Mouse (Mus musculus) embryonic stem cell, embryonic (primary cell): ENCODE measurements around the gene Meis1.

Experiments
- CTCF ChIA-PET, 4 experiments: fragments of 300-600 bp in 2 of 4; fragments of 350-600 bp in 2 of 4; sonication (Branson Sonifier 250); formaldehyde crosslinking; loops; one replicate each; lab custom pipeline; 2022; ENCODE audit warnings: inconsistent platforms in 2 of 4; lab: Charles Lee
- POLR2A ChIA-PET, 4 experiments: fragments of 300-600 bp in 2 of 4; fragments of 350-600 bp in 2 of 4; sonication (Branson Sonifier 250); formaldehyde crosslinking; loops; one replicate each; lab custom pipeline; 2022; ENCODE audit warnings: antibody characterized with exemption in 4 of 4, inconsistent platforms in 1 of 4; lab: Charles Lee

Gene Meis1

DNA sequence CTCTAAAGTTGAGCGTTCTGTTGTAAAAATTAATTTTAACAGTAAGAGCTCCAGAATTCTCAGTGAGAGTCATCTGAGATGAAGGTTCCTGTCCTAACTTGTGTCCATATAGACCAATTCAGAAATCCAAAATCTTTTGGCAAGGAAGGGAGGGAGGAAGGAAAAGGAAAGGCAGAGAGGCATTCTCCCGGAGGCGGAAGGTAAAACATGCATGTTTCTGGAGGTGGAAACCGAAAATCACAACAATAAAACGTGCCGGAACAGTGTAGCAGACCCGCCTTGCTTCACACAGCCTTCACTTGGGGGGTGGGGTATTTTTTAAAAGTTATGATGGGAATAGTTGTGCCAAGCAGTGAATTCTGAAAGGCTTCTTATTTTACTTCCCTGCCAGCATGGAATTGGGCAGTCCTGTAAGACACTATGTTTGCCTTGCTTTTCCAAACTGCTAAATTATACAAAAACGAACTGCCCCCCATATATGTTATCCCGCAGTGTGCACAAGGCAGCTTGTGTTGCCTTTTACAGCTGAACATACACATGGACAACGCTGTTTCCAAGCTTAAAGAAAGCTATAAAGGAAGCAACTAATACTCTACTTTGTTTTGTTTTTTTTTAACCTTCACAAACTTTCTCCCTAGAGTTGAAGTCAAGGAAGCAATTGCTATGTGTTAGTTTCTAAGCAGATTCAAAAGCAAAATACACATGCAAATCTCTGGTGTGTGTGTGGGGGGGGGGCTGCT, 2.1 kb downstream of the Meis1 start:
- CTCF ChIA-PET: no interaction called here

GRCm38 (mm10) chr11:19015731-19016461, 2.9 kb downstream of the Meis1 start:
- CTCF ChIA-PET: interaction anchor here in 1 of 4 experiments (1.0 kb wide), 1 partner anchor 84 kb away, joined by 6 read pairs; no protein-coding TSS in a partner anchor
- POLR2A ChIA-PET: interaction anchor here in 2 of 4 experiments (0.7 to 1.5 kb wide), 4 partner anchors 12 to 142 kb away, joined by 3 to 5 read pairs (median 4); no protein-coding TSS in a partner anchor

More for the DNA sequence above, 2.1 kb downstream of the Meis1 start:
- POLR2A ChIA-PET: interaction anchor here in 2 of 4 experiments (0.7 to 1.5 kb wide), 3 partner anchors 12 to 143 kb away, joined by 3 to 5 read pairs (median 3); no protein-coding TSS in a partner anchor

DNA sequence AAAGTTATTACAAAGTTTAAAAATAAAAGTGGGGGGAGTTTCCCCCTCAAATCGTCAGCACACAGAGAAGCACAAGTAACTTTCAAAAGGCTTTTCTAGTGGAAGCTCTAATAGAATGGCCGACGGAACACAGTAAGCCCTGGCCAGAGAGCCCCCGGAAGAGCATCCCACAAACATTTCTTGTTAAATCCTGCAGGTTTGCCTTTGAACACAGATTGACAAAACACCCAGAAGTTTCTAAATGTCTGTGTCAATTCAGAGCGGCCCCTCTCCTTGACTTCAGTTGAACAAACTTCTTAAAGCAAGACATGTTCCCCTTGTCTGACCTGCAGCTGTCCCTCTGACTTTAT, 3.4 kb downstream of the Meis1 start:
- CTCF ChIA-PET: interaction anchor here in 2 of 4 experiments (0.6 to 1.0 kb wide), 2 partner anchors 84 to 625 kb away, joined by 6 read pairs; no protein-coding TSS in a partner anchor
- POLR2A ChIA-PET: interaction anchor here in 2 of 4 experiments (0.6 to 1.5 kb wide), 5 partner anchors 12 to 142 kb away, joined by 3 to 5 read pairs (median 4); no protein-coding TSS in a partner anchor

DNA sequence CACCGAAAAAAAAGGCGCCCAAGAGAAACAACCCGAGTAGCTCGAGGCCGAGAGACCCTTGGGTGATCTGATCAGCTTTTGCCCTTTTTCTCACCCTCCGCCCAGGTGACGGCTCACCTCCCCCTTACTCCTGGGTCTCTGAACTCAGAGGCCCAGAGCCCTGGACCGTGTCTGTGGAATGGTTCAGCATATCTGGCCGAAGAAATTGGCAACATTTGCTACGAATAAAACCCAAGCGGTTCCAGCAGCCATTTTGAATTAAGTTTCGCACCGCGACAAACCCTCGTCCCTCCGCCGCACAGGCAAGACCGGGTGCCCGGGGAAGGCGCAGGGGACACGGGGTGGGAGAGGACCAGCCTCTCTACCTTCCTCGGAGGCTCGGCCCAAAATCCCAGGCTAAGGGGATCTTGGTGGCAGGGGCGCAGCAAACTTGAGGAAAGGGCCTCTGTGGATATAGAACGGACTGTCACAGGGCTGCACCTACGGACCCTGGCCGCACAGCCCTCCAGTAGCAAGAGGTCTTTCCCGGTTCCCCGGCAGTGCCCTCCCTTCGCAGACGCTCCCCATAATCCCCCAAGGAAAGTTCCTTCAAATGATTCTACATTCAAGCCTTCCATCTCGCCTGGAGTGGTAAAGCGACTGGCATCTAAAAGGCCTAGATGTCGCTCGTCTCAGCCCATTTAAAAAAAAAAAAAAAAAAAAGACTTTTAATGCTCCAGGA, 4.2 kb downstream of the Meis1 start:
- POLR2A ChIA-PET: interaction anchor here in 2 of 4 experiments (0.6 to 1.3 kb wide), 7 partner anchors 12 to 1031 kb away, joined by 3 to 5 read pairs (median 3); no protein-coding TSS in a partner anchor
- CTCF ChIA-PET: interaction anchor here in 2 of 4 experiments (0.6 to 1.0 kb wide), 3 partner anchors 83 to 626 kb away, joined by 3 to 6 read pairs (median 6); no protein-coding TSS in a partner anchor

DNA sequence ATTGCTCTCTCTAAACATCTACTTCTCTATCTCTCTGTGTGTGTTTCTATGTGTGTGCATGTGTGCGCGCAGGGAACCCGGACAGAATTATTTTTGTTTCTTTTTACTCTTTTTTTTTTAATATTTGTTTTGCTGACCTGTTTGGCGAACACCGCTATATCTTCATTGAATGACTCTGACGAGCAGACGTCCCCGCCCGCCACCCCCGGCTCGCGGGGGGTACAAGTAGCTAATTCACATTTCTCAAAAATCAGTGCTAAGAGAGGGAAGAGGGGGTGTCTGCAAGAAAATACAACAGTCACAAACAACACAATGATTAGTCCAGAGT, 4.7 kb downstream of the Meis1 start:
- POLR2A ChIA-PET: interaction anchor here in 2 of 4 experiments (0.6 to 1.3 kb wide), 4 partner anchors 138 to 1030 kb away, joined by 3 to 5 read pairs (median 3); no protein-coding TSS in a partner anchor
- CTCF ChIA-PET: interaction anchor here in 1 of 4 experiments (0.6 kb wide), 1 partner anchor 117 kb away, joined by 3 read pairs; no protein-coding TSS in a partner anchor

DNA sequence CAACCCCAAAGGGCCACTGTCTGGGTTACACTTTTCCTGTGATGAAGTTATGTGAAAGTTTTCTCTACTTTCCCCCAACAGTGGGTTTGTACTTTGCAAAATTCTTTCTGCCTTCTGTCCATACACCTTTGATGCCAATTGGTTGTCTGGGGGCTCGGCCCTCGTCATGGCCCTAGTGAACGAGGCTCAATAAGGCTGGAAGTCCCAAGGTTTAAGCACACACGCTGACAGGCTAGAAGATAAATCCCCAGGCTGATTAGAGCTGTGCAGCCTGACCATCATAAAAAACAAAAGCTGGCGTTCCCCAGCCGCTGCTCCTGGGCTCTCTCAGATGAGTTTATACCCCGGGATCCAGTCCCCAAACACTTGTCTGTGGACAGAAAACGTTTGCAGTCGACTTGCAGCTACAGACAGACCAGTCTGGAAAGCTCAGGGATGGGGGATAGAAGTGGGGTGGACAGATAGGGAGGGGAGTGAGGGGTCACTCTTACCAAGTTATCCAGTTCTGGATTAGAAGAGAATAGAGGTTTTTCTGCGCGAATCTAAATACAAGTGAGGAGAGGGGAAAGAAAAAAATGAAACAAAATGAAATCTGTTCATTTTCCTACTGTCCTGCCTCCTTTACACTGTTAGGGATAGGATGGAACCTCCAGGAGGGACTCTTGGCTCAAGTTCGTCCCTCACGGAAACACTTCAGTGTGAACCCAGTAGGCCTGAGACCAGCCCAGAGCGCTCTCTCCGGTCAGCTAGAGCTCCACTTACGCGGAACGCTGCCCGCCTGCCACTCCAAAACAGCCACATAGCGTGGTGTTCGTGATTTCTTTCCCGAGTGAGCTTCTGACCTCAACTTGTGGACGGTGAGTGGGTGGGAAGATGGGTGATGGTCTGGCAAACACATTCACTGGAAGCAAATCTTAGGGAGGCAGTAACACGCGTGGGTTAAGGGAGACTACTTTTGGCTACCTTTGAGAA, 5.4 kb downstream of the Meis1 start:
- POLR2A ChIA-PET: interaction anchor here in 1 of 4 experiments (0.9 to 1.3 kb wide), 3 partner anchors 137 to 141 kb away, joined by 3 to 5 read pairs (median 3); no protein-coding TSS in a partner anchor
- CTCF ChIA-PET: interaction anchor here in 2 of 4 experiments (0.6 to 0.7 kb wide), 2 partner anchors 137 to 147 kb away, joined by 3 to 4 read pairs; no protein-coding TSS in a partner anchor

DNA sequence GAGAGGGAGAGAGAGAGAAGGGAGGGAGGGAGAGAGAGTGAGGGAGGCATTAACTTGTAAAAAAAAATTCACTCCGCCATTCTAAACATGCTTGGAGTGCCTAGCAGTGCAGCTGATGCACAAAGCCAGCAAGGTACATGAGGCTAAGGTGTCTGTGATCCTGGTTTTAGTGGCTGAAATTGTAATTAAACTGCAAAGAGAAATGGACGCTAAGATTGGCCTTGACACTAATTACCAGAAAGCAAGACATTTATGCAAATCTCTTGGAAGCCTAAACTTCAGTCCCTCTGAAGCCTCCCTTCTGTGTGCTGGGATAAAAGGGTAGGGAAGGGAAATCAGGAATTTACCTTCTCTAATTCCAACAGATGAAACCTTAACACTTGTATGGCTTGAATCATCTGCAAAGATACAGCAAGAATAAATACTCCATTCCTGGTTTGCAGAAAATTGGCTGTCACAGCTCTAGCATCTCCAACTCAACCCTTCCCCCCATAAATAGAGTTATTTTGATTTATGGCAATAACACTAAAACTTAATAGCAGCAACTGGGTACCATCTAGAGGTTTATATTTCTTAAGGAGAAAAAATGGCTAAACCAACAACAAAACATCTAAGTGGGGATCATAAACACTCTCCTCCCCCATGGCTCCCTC, 6.2 kb downstream of the Meis1 start:
- POLR2A ChIA-PET: interaction anchor here in 1 of 4 experiments (0.6 kb wide), 1 partner anchor 1742 kb away, joined by 5 read pairs; no protein-coding TSS in a partner anchor
- CTCF ChIA-PET: interaction anchor here in 3 of 4 experiments (0.6 to 0.7 kb wide), 3 partner anchors 12 to 147 kb away, joined by 3 to 4 read pairs (median 4); no protein-coding TSS in a partner anchor

- CTCF ChIA-PET: interaction anchor here in 1 of 4 experiments (0.7 kb wide), 1 partner anchor 13 kb away, joined by 4 read pairs; no protein-coding TSS in a partner anchor
- POLR2A ChIA-PET: no interaction called here
Observed at GRCm38 (mm10) chr11:19012001-19012400, 6.8 kb downstream of the Meis1 start.

DNA sequence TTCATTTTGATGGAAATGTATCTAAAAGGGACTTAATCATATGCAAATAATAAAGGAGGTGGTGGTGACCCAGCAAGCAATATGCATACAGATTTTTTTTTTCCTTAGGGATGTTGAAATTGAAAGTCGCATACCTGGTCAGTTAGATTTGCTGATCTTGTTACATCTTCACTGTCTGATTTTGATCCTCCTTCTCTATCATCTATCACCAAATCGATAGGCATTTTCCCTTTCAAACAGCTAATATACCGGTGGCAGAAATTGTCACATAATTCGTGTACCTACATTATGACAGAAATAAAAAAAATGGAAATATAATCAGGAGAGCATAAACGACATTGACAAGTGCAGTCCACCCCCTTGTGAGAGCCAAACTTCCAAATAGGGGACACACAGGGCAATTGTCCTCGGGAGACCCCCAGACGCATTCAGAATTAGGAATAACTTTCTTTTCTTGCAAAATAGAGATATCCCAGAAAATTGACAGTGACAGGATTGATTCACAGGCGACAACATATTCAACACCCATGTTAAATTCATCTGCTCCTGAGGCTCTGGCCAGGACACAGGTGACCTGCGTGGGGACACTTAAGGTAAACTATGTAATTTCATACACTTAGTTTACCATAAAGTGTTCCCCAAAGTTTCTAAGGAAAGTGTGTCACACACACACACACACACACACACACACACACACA, 7.5 kb downstream of the Meis1 start:
- ChIA-PET CTCF (no interaction called here), POLR2A (no interaction called here)

DNA sequence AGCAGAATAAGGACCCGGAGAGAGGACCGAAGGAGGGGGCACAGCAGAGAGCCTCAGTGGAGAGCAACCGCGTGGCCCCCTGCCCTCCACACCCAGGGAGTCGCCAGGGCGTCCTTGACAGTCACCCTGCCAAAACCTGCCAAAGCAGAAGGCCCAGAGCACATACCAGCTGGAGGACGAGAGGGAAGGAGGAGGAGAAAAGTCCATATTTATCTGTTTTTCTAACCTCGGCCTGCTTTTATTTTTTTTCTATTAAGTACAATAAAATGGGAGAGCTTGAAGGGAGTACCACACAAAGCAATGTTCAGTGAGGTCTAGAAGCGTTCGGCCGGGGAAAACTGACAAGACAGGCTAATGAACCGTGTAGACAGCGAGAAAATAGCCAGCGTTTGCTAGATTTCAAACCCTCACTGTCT, 8.4 kb downstream of the Meis1 start:
- ChIA-PET CTCF (no interaction called here), POLR2A (interaction anchor here in 1 of 4 experiments (0.7 kb wide), 1 partner anchor 8 kb away, joined by 3 read pairs; the partner anchor contains the start of gene Meis1)

- POLR2A ChIA-PET: interaction anchor here in 3 of 4 experiments (0.7 to 1.1 kb wide), 3 partner anchors 9 to 451 kb away, joined by 3 to 4 read pairs (median 3); partner anchors contain the start of gene Meis1 (in 2 of the 3)
Observed at GRCm38 (mm10) chr11:19009536-19010395, 9.0 kb downstream of the Meis1 start.

DNA sequence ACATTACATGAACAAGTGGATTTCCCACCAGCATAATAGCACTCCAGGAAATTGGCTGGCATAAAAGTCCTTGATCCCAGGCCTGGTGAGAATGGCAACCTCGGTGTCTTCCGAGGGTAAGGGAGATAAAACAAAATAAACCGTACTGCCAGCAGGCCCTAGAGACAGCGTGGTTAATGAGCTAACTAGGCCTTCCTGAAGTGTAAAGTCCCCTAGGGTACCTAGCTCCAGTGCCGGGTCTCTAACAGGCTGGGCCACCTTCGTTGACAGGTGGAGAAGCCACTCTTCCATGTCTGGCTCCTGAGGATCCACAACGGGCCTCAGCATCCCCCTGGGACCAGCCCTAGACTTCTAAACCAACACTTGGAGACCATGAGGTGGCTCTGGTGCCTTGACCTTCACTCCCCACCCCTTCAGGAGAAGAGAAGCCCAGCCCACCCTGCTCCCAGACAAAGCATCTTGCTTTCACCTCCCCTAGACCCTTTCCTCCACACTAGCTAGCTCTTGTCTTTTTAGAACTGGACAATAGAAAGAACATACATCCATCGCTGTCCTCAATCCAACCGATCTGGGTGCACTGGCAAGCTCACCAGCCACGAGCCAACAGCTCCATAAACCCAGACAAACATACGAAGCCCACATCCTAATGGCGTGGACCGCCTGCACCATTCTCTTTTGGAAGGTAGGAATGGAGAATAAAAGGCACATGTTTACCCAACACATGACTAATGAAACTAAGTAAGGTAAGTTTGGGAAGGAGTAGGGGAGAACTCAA, 10.0 kb downstream of the Meis1 start:
- POLR2A ChIA-PET: interaction anchor here in 2 of 4 experiments (0.7 to 1.1 kb wide), 2 partner anchors 10 to 450 kb away, joined by 3 to 4 read pairs; partner anchors contain the start of gene Meis1 (in 1 of the 2)
- CTCF ChIA-PET: no interaction called here

More at GRCm38 (mm10) chr11:19009536-19010395, 9.0 kb downstream of the Meis1 start:
- CTCF ChIA-PET: no interaction called here

DNA sequence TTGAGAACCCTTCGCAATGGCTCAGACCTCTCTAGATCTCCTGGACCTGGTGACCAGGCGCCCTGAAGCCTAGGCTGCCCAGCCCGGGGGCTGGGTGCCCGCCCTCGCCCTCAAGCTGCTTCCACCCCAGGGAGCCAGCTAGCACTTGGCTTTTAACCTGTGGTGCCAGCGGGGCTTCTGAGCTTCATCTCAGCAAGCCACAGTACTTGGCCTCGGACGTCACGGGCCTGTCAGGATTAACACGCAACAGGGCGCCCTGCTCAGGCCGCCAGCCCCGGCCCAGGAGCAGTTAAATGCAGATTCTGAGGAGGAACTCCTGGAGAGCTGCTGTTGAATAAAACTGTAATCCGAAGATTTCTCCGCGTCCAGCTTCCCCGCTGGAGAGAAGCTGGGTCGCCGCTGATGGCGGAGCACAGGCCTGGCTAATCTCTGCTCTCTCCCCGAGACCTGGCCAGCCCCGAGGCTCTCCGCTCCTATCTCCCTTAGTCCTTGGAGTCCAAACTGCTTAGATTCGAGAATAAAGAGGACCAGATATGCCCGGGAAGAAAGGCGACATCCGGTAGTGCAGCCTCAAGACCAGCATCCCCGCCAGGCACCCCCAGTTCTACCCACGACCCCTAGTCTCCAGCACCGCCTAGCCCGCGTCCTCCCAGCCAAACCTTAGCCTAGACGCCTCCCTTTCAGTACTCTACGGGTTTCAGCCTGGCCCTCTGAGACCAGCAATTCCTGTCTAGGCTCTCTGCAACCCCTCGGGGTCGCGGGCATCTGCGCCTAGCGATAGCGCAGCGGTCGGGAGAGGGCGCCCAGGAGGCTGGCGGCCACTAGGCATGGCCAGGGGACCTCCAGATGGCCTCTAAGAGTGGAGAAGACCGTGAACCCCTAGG, 11.0 kb downstream of the Meis1 start:
- ChIA-PET POLR2A (interaction anchor here in 1 of 4 experiments (1.8 kb wide), 1 partner anchor 12 kb away, joined by 8 read pairs; no protein-coding TSS in a partner anchor), CTCF (interaction anchor here in 1 of 4 experiments (1.0 kb wide), 1 partner anchor 131 kb away, joined by 3 read pairs; no protein-coding TSS in a partner anchor)
